Mouse (Mus musculus): ENCODE results near the gene Gm7694. TPM values are rescaled to one million over a fixed set of nuclear protein-coding genes. Genes with fewer than 3 reads are reported as not detected.

The Gm7694 gene
- 2.5 and 9.0 TPM in 2 replicates for polyA plus RNA-seq (2012; rRNA removed; ENCODE audit: low replicate concordance)

DNA sequence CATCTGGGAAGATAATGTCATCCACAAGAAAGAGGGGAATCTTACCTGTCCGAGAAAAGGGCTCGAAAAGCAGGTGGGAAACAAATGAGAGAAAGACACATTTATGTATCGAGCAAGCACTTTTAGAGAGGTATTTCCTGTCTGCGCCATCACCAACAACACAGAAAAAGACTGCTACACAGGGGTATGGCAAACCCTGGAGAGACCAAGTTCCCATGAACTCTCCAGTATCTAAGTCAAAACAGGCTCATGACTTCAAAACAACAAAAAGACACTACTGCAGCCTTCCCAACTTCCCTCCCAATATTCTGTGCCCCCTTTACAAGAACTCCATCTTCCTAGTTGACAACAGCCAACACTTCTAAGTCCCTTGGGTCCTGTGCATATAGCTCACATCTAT lies at the start of gene Gm7694:
Gm7694 (minus strand) TSS at position 101 of the 400 bp plus-strand sequence.

GRCm38 (mm10) chr1:170308503-170308902 lies 2.4 kb upstream of the Gm7694 start, which contains the start of gene Spata46:
Gene Spata46, plus strand, starts transcription at chr1:170308803.

DNA sequence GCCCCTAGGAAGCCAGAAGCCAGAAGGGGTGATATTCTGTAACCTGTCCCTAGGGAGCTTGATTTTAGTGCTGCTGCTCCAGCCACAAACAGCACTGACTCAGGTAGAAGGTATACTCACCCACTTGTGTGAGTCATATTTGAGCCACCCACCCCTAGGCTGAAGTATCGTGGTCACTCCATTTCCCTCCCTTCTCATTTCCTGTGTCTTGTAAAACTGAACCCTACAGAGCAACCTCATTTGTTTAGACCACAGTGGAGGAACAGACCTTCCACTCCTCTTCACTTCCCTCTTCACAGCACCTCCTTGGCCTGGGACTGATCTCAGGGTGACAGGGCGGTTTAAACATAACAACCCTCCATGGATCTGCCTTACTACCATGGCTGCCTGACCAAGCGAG lies 29.1 kb downstream of the Gm7694 start, which contains the start of gene Sh2d1b1:
Sh2d1b1 (plus strand) TSS at position 305 of the 400 bp plus-strand sequence.

Other genes starting within 250 kb of the Gm7694 start
- 1.5 and 3.7 TPM in 2 replicates for gene Ddr2, start 195.6 kb downstream of the Gm7694 start, polyA plus RNA-seq (2012; rRNA removed; ENCODE audit: low replicate concordance)
- gene Uap1, start 131.4 kb downstream of the Gm7694 start, polyA plus RNA-seq (2012; rRNA removed; ENCODE audit: low replicate concordance): 9.1 and 11.6 TPM in 2 replicates
- gene Uhmk1, start 90.9 kb downstream of the Gm7694 start, polyA plus RNA-seq (2012; rRNA removed; ENCODE audit: low replicate concordance): 2.1 and 2.5 TPM in 2 replicates
- not detected in 2 replicates for gene Sh2d1b2, start 73.6 kb downstream of the Gm7694 start, polyA plus RNA-seq (2012; rRNA removed; ENCODE audit: low replicate concordance)
- 0.35 and 0.36 TPM in 2 replicates for gene Sh2d1b1, start 29.0 kb downstream of the Gm7694 start, polyA plus RNA-seq (2012; rRNA removed; ENCODE audit: low replicate concordance)
- gene Spata46, start 2.5 kb upstream of the Gm7694 start, polyA plus RNA-seq (2012; rRNA removed; ENCODE audit: low replicate concordance): not detected in 2 replicates